Mouse (Mus musculus): ENCODE measurements around the gene Nol10.

DNA sequence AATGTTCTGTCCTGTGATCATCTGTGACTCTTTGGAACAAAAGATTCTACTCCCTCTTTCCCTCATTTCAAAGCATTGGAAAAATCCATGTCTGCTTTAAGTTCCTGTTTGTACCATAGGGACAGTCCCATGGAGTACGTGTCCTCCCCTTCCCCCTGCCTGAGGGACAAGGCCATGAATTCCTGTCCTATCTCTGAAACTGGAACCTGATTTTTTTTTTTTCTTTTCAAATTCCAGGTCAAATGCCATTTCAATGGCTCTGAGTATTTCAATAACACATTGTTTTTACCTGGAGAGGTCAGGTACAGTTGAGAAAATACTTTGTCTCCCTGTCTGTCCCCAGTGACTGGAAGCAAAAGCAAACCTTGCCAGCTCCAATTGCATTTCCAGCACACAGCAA is 104.0 kb downstream of the Nol10 start:
- no peak for TF ChIP-seq POLR2A (IDR thresholded peaks at IDR 0.05; ENCODE audit: low read depth, low read length)
- no peak for TF ChIP-seq CTCF (IDR thresholded peaks at IDR 0.05; ENCODE audit: borderline replicate concordance, insufficient read depth, low read length)
